Mouse (Mus musculus) ES-Bruce4 (cell line): ENCODE results near the gene Gm20825. TPM values are rescaled to one million over a fixed set of nuclear protein-coding genes. Genes with fewer than 3 reads are reported as not detected.
"Not testable (repeated sequence)": the region's sequence is repeated elsewhere in the genome, so short reads cannot be mapped to it uniquely, and the experiment has no call there.

Experiments
- H3K27ac ChIP-seq: 2 replicates; pipeline ENCODE4 v1.5.1; 2012; ENCODE audit warnings: low read length, inconsistent platforms; ENCODE audit not compliant: insufficient read depth
- H3K27me3 ChIP-seq: 2 replicates; pipeline ENCODE4 v1.6.1; 2012; ENCODE audit warnings: mild to moderate bottlenecking, low read length, inconsistent platforms; ENCODE audit not compliant: control insufficient read depth, poor library complexity, insufficient read depth, severe bottlenecking
- H3K36me3 ChIP-seq: 2 replicates; pipeline ENCODE4 v1.6.1; 2012; ENCODE audit warnings: inconsistent platforms, mild to moderate bottlenecking, low read length, moderate library complexity; ENCODE audit not compliant: control insufficient read depth, poor library complexity, insufficient read depth, severe bottlenecking
- H3K4me1 ChIP-seq: one replicate; pipeline ENCODE4 v1.8.1; 2011; ENCODE audit warnings: low read length; ENCODE audit not compliant: control insufficient read depth, insufficient read depth
- H3K4me3 ChIP-seq: 2 replicates; pipeline ENCODE4 v1.5.1; 2011; ENCODE audit warnings: low read depth, mild to moderate bottlenecking, low read length
- H3K9ac ChIP-seq: 2 replicates; pipeline ENCODE4 v1.6.1; 2012; ENCODE audit warnings: low read depth, mild to moderate bottlenecking, inconsistent platforms; ENCODE audit not compliant: poor library complexity, severe bottlenecking
- H3K9me3 ChIP-seq: replicated peaks from 2 replicates; pipeline ENCODE4 v1.6.1; 2012; ENCODE audit warnings: mild to moderate bottlenecking, low read length, inconsistent platforms; ENCODE audit not compliant: control insufficient read depth, poor library complexity, insufficient read depth, severe bottlenecking
- polyA plus RNA-seq: library from polyadenylated mRNA; stranded (reverse); fragments of >200 nt; gene quantifications from 2 replicates; pipeline ENCODE4 v1.2.4, GENCODE M21; 2011; ENCODE audit warnings: low read depth; ENCODE audit not compliant: missing spikeins, insufficient read depth, insufficient read length

Gm20825 gene
- not detected in 2 replicates for polyA plus RNA-seq

- not testable (repeated sequence) for H3K36me3 ChIP-seq, H3K27ac ChIP-seq, H3K9ac ChIP-seq, H3K4me1 ChIP-seq, H3K4me3 ChIP-seq, H3K9me3 ChIP-seq, H3K27me3 ChIP-seq
Observed at GRCm38 (mm10) chrY:8071407-8071806, at the start of gene Gm20825. TSS of gene Gm20825 (minus strand) at chrY:8071507.

Other genes with a start within 250 kb of the Gm20825 start
- gene Gm29049, start 74.3 kb downstream of the Gm20825 start, polyA plus RNA-seq, result not detected in 2 replicates
- gene Gm20824, start 186.4 kb upstream of the Gm20825 start, polyA plus RNA-seq, result not detected in 2 replicates